Mouse (Mus musculus): ENCODE data around the gene Mettl16. TPM values are rescaled to one million over a fixed set of nuclear protein-coding genes. Genes with fewer than 3 reads are reported as not detected.

Gene Mettl16
- 1.3 and 2.5 TPM in 2 replicates for total RNA-seq (2015; ENCODE audit: low replicate concordance)
- 9.7 and 15.3 TPM in 2 replicates for total RNA-seq (2017; ENCODE audit: low replicate concordance)

DNA sequence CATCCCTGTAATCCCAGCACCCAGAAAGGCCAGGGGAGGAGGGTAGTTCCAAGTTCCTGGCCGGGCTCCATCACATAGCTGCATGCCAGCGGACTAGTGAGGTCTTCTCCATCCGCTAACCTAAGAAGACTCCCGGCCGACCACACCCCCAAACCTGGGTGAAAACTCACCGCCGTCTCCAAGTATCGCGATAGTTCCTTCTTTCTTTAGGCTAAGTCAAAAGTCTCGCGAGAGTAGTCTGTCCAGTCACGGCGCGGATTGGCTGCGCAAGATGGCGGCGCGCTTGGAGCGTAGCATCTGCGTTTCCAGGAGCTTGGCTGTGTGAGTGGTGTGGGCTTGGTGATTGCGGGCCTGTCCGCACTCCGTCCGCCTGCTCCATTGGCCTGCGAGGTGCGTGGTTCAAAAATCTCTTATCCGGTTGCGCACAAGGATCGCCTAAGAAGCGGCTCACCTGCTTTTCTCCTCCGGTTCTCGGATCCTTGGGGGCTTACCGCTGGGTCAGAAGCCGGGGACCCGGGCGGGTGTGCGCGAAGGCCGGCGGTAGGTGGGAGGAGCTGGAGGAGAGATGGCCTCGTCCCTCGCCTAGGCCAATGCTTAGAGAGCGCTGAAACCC lies at the start of gene Mettl16:
TSS of gene Mettl16 (plus strand) at position 236 of the 613 bp plus-strand sequence.
- ATAC-seq (replicated peaks; ENCODE audit: low FRiP score, poor library complexity, severe bottlenecking) = peak; percentile 96

- no peak for ATAC-seq (replicated peaks; ENCODE audit: low FRiP score, poor library complexity, severe bottlenecking)
These were observed 49.5 kb upstream of the Mettl16 start for GRCm38 (mm10) chr11:74721141-74721540.

DNA sequence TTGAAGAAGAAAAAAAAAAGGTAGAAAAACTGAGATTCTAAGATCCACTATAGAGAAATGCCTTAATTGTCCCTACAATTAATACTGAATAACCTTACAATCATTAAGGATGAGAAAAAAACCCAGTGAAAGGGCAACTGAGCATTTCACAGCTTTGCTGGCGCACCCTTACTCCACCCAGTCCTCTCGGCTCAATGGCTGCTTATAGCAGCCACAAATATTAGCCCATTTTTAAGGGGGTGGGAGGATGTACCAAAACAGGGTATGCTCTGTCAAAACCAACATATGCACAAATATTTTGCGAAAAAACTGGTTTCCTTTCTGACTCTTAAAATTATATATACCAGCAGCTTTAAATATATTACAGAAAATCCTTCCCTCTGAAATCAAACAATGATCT lies 48.7 kb upstream of the Mettl16 start:
- no peak for ATAC-seq (replicated peaks; ENCODE audit: low FRiP score, poor library complexity, severe bottlenecking)

DNA sequence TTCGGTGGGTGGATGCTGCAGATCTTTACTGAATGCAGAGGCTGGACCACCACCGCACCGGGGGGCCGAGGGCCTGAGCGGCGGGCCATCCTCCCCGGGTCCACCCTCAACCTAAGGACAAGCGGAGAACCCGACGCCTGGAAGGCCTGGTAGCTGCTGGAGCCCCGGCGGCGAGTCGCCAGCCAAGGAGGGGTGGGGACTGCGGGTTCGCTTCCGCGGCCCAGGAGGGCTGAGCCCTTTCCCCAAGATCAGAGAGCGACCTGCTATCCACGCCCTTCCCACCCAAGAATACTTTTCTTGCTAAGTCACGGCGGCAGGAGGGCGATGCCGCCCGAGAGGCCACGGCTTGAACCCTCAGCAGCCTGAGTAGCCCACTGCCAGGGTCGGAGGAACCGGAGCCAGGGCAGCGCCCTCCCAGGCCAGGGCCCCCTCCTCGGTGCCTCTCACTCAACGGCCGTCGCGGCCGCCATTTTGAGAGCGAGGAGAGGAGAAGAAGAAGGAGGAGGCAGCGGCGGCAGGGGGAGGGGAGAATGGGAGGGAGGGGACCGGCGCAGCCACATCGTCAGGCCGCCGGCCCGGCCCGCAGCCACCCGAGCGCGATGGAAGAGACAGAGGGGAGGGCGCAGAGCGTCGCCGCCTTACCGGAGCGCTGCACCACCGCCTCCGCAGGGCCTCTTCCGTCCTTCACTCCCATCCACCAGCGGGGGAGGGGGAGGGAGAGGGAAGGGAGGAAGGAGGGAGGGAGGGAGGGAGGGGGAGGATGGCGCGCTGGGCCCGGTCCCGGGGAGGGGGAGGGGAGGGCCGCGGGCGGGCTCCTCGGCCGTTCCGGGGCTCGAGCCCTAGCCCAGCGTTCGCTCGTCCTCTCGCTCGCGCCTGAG lies 47.0 kb upstream of the Mettl16 start:
- peak; percentile 88 for ATAC-seq (replicated peaks; ENCODE audit: low FRiP score, poor library complexity, severe bottlenecking)

DNA sequence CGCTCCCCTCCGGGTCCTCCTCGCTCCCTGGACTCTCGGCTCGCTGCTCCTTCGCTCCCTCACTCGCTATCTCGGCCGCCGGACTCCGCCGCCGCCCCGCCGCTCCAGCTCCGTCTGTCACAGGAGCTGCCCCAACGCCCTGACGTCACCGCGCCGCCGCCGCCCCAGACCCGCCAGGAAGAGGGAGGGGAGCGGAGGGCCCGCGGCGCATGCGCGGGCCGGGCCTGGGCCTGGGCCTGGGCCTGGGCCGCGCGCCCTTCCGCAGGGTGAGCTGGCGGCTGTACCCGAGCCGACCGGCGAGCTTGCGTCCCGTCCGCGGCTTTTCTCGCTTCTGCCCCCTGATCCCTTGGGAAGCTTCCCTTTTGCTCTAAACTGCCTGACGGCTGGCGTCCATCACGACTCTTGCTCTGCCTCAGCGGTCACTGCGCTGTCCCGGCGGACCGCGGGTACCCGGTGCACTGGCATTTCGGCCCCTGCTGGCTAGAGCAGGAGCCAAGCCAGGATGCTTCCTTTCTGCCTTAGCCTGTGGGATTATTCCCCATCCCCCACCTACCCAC lies 46.3 kb upstream of the Mettl16 start, which contains the start of gene Pafah1b1:
TSS of gene Pafah1b1 (minus strand) at position 436 of the 557 bp plus-strand sequence.
- ATAC-seq (replicated peaks; ENCODE audit: low FRiP score, poor library complexity, severe bottlenecking) = peak; percentile 90

- no peak for ATAC-seq (replicated peaks; ENCODE audit: low FRiP score, poor library complexity, severe bottlenecking)
These were observed 45.4 kb upstream of the Mettl16 start for GRCm38 (mm10) chr11:74725181-74725580.

DNA sequence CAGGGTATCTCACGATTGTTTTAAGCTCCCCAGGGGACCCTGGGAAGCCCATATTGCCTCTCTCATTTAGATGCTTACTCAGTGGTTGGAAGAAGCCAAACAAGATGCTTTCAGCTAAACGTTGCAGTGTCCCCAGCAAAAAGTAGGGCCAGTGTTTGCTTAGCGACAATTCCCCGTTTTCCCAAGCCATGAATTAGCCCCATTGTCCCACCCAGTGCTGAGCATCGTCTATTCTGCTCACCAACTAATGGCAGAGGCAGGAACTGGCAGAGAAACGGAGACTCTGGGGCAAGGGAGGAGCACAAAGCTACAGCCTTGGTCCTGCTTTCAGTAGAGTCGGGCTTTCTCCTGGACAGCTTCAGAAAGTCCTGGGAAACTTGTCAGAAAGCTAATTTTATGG lies 35.7 kb upstream of the Mettl16 start:
- ATAC-seq (replicated peaks; ENCODE audit: low FRiP score, poor library complexity, severe bottlenecking) = no peak

GRCm38 (mm10) chr11:74737861-74738260 lies 32.8 kb upstream of the Mettl16 start:
- no peak for ATAC-seq (replicated peaks; ENCODE audit: low FRiP score, poor library complexity, severe bottlenecking)

DNA sequence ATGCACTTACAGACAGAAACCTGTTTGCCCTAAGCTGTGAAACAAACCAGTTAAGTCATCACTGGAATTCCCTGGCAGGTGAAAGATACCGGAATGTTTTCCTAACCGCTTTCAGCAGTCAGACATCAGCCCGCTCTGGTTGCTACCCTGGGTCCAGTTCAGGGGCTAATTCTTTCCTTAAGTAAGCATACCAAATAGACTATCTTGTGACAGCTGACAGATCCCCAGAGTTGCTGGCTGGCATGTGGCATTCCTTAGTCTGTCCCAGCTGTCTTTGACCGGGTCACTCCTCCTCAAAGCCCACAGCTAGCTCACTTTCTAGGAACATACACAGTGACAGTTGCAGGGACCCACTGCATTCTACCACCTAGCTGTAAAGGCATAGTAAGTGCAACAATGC lies 22.6 kb upstream of the Mettl16 start:
- no peak for ATAC-seq (replicated peaks; ENCODE audit: low FRiP score, poor library complexity, severe bottlenecking)

DNA sequence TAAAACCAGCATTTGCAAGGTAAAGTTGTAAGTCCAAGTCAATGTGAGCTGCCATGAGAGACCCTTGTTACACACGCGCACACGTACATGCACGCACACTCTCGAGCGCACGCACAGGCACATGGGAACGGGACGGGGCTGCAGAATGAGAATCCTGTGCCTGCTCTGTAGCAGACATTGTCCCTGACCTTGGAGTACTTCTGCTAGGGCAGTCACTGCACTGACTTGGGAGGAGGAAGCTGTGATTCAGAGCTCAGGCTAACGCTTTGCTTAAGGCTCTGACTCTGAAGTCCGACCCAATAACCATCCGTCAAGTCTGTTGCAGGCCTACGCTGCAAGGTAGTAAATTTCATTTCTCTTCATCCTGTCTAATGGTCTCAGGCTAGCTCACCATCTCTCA lies 21.4 kb upstream of the Mettl16 start:
- no peak for ATAC-seq (replicated peaks; ENCODE audit: low FRiP score, poor library complexity, severe bottlenecking)

GRCm38 (mm10) chr11:74750662-74751351 lies 19.8 kb upstream of the Mettl16 start:
- no peak for ATAC-seq (replicated peaks; ENCODE audit: low FRiP score, poor library complexity, severe bottlenecking)

DNA sequence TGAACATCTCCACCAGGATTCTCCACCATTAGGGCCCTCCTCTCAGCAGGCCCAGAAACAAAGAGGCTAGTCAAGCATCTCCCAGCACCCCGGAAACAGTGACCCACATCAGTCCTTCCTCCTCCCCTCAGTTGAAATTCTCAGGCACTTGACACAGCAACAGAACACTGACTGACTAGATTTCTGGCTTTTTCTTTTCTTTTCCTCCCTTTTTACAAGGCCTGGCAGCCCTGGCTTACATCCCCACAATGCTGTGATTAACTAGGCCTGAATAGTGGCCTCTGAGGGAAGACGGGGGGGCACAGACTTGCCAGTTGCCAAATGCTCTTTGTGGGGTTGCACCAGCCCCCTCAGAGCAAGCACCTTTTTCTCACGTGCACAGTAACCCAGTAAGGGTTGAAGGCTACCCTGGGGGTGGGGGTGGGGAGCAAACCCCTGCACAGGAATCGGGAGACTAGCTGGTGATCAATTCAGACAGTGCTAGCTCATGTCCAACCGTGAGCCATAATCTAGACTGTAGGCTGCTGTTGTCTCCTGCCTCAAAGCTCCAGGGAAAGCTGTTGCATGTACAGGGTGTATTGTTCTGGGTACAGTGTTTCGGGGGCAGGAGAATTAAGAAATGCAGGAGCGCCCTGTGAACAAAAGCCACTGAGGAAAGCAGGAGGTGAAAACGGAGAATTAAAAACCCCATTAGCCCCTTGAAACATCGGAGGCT lies 19.1 kb upstream of the Mettl16 start:
- ATAC-seq (replicated peaks; ENCODE audit: low FRiP score, poor library complexity, severe bottlenecking) = no peak

- no peak for ATAC-seq (replicated peaks; ENCODE audit: low FRiP score, poor library complexity, severe bottlenecking)
These were observed 14.0 kb upstream of the Mettl16 start for GRCm38 (mm10) chr11:74756631-74757030.

- ATAC-seq (replicated peaks; ENCODE audit: low FRiP score, poor library complexity, severe bottlenecking) = no peak
These were observed 9.5 kb upstream of the Mettl16 start for GRCm38 (mm10) chr11:74761011-74761705.

GRCm38 (mm10) chr11:74763960-74764625 lies 6.5 kb upstream of the Mettl16 start:
- ATAC-seq (replicated peaks; ENCODE audit: low FRiP score, poor library complexity, severe bottlenecking) = no peak

GRCm38 (mm10) chr11:74767469-74767868 lies 3.2 kb upstream of the Mettl16 start:
- no peak for ATAC-seq (replicated peaks; ENCODE audit: low FRiP score, poor library complexity, severe bottlenecking)

GRCm38 (mm10) chr11:74768045-74768444 lies 2.6 kb upstream of the Mettl16 start:
- ATAC-seq (replicated peaks; ENCODE audit: low FRiP score, poor library complexity, severe bottlenecking) = no peak

DNA sequence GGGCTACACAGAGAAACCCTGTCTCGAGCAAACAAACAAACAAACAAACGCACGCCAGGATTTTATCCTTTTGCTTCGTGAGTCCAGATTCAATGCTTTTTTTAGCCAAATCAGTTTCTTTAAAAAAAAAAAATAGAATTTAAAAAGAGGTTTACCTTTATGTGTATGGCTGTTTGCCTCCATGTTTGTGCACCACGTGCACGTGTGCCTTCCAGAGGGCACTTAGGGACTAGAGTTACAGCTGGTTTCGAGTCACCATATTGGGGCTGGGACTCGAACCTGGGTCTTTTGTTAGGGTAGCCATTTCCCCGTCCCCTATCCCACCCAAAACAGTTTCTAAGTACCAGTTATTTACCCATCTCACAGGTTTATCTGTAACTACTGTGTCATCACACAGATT lies 593 bp upstream of the Mettl16 start:
- no peak for ATAC-seq (replicated peaks; ENCODE audit: low FRiP score, poor library complexity, severe bottlenecking)
